Mouse (Mus musculus) layer of hippocampus, adult 6 months (tissue): Measurements from ENCODE around the gene Catsperz. TPM values are rescaled to one million over a fixed set of nuclear protein-coding genes. Genes with fewer than 3 reads are reported as not detected.

Source experiments
- long read RNA-seq, 2 experiments: library from polyadenylated mRNA; unstranded; transcript quantifications; one replicate each; pipeline ENCODE4 v2.0.0; 2019 to 2020
- microRNA-seq: library from miRNA; unstranded; fragments of <30 nt; microRNA quantifications from one replicate; pipeline ENCODE4 v1.2.0, GENCODE M21; 2020
- polyA plus RNA-seq: library from polyadenylated mRNA; unstranded; fragments of <200 nt; fragmentation: Nextera tagmentation; gene quantifications from 2 replicates; pipeline ENCODE4 v1.2.3, GENCODE M21; 2021

The Catsperz gene
- 4.3 TPM in 2 replicates for polyA plus RNA-seq
- long read RNA-seq, experiment 1, partial matches to known transcripts, result 0 of 3 reads
- long read RNA-seq, experiment 1, other reads (novel, unspliced or antisense), result 0 of 3 reads
- long read RNA-seq, experiment 2, partial matches to known transcripts, result 0 of 1 reads
- long read RNA-seq, experiment 2, other reads (novel, unspliced or antisense), result 0 of 1 reads

GRCm38 (mm10) chr19:6925307-6925573, at the start of gene Catsperz:
TSS of gene Catsperz (minus strand) at chr19:6925380.

GRCm38 (mm10) chr19:6974211-6975205, 49.3 kb upstream of the Catsperz start, which contains the start of gene Ppp1r14b:
TSS of gene Ppp1r14b (plus strand) at chr19:6974968.

GRCm38 (mm10) chr19:6942249-6942691, 17.1 kb upstream of the Catsperz start, which contains the start of gene Gpr137:
TSS of gene Gpr137 (minus strand) at chr19:6942480.

GRCm38 (mm10) chr19:6941372-6942248, 16.4 kb upstream of the Catsperz start, which contains the start of gene Bad:
TSS of gene Bad (plus strand) at chr19:6941861.

GRCm38 (mm10) chr19:6934195-6934977, 9.2 kb upstream of the Catsperz start, which contains the start of gene Kcnk4:
TSS of gene Kcnk4 (minus strand) at chr19:6934515.

GRCm38 (mm10) chr19:6921647-6922567, 3.3 kb downstream of the Catsperz start, which contains the start of gene Esrra:
TSS of gene Esrra (minus strand) at chr19:6921813.

GRCm38 (mm10) chr19:6909507-6910289, 15.5 kb downstream of the Catsperz start, which contains the start of the genes Trmt112 and Prdx5:
TSS of gene Trmt112 (plus strand) at chr19:6909698.
TSS of gene Prdx5 (minus strand) at chr19:6910106.

Small RNA genes within 50 kb of the gene (microRNA-seq; reads per million reads assigned to microRNA genes)
- gene Mir6990, result 3.9 reads per million, percentile 13 among the genes with 10 or more reads in this experiment

Other genes starting within 250 kb of the Catsperz start
- 28.5 and 31.7 TPM in 2 replicates for gene Rps6ka4, start 84.7 kb downstream of the Catsperz start, polyA plus RNA-seq
- 1.4 and 1.6 TPM in 2 replicates for gene Ccdc88b, start 67.2 kb downstream of the Catsperz start, polyA plus RNA-seq
- 133 and 145 TPM in 2 replicates for gene Trmt112, start 15.7 kb downstream of the Catsperz start, polyA plus RNA-seq
- gene Prdx5, start 15.3 kb downstream of the Catsperz start, polyA plus RNA-seq, result 774 and 793 TPM in 2 replicates
- gene Esrra, start 3.6 kb downstream of the Catsperz start, polyA plus RNA-seq, result 3.2 and 3.4 TPM in 2 replicates
- gene Kcnk4, start 9.1 kb upstream of the Catsperz start, polyA plus RNA-seq, result 10.4 and 12.2 TPM in 2 replicates
- 47.9 and 48.1 TPM in 2 replicates for gene Bad, start 16.5 kb upstream of the Catsperz start, polyA plus RNA-seq
- gene Gpr137, start 17.1 kb upstream of the Catsperz start, polyA plus RNA-seq, result 18.3 and 23.0 TPM in 2 replicates
- 23.4 and 26.0 TPM in 2 replicates for gene Ppp1r14b, start 49.6 kb upstream of the Catsperz start, polyA plus RNA-seq
- 8.5 and 8.6 TPM in 2 replicates for gene Plcb3, start 51.1 kb upstream of the Catsperz start, polyA plus RNA-seq
- 284 and 296 TPM in 2 replicates for gene Fkbp2, start 55.1 kb upstream of the Catsperz start, polyA plus RNA-seq
- 74.0 and 88.5 TPM in 2 replicates for gene Vegfb, start 62.3 kb upstream of the Catsperz start, polyA plus RNA-seq
- 27.6 and 28.0 TPM in 2 replicates for gene Dnajc4, start 67.2 kb upstream of the Catsperz start, polyA plus RNA-seq
- 17.2 and 17.7 TPM in 2 replicates for gene Nudt22, start 70.7 kb upstream of the Catsperz start, polyA plus RNA-seq
- gene Trpt1, start 70.8 kb upstream of the Catsperz start, polyA plus RNA-seq, result 18.7 and 22.7 TPM in 2 replicates
- 3.8 and 4.5 TPM in 2 replicates for gene Fermt3, start 94.1 kb upstream of the Catsperz start, polyA plus RNA-seq
- 119 and 128 TPM in 2 replicates for gene Stip1, start 114.6 kb upstream of the Catsperz start, polyA plus RNA-seq
- gene Macrod1, start 131.4 kb upstream of the Catsperz start, polyA plus RNA-seq, result 3.4 and 3.9 TPM in 2 replicates
- 2.2 and 2.6 TPM in 2 replicates for gene Flrt1, start 180.3 kb upstream of the Catsperz start, polyA plus RNA-seq